Comparison of ENCODE assay signal across 8 mouse cellular contexts in the genomic region with DNA sequence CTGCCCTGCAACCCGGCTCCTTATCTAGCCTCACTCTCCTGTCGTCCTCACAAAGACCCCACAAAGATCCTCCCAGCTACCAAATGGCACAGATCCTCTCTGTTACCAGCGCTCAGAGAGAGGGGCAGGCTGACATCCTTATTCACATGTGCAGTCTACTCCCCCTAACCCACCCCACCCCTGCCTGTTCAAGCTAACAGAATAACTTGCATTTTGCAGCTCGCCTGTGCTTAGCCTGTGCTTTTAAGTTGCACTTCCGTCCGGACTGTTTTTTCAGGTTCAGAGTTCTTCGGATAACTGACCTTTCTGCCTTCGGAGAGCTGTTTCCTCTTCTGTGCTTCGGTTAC. TPM values are rescaled to one million over a fixed set of nuclear protein-coding genes. Genes with fewer than 3 reads are reported as not detected.
A peak's percentile ranks its signal among the peaks of the same experiment; 100 is the strongest.
DNase-seq lines count a peak whose midpoint lies in the region; ATAC-seq and TF ChIP-seq lines count a peak whose summit lies in the region.

No protein-coding gene starts in this region.

- peak overlapping the region; percentile 65 for H3K4me2 ChIP-seq in heart, postnatal 0 days (ENCODE audit: low read depth, low read length)
- H3K4me2 ChIP-seq in hindbrain, embryonic 14.5 days (replicated peaks) = peak overlapping the region; percentile 57
- peak overlapping the region; percentile 75 for H3K4me2 ChIP-seq in midbrain, embryonic 12.5 days (replicated peaks)

- TF ChIP-seq EP300 in heart, postnatal 0 days (IDR thresholded peaks at IDR 0.05; ENCODE audit: low read depth) = no peak

- H3K4me1 ChIP-seq in heart, postnatal 0 days (ENCODE audit: control insufficient read depth, insufficient read depth) = peaks cover 16% of the 10 kb centered on the region; the same call in 1 of the 2 replicates
- peaks cover 14% of the 10 kb centered on the region for H3K4me1 ChIP-seq in embryonic facial prominence, embryonic 10.5 days
- H3K4me1 ChIP-seq in hindbrain, embryonic 14.5 days (replicated peaks; ENCODE audit: control insufficient read depth, insufficient read depth, low read length) = no peaks in the 10 kb centered on the region; the same call in 1 of the 2 replicates
- H3K4me1 ChIP-seq in midbrain, embryonic 12.5 days = peaks cover 7% of the 10 kb centered on the region

- no peaks in the 10 kb centered on the region for H3K36me3 ChIP-seq in heart, postnatal 0 days (replicated peaks; ENCODE audit: control insufficient read depth, insufficient read depth, low read length)
- H3K36me3 ChIP-seq in embryonic facial prominence, embryonic 10.5 days (replicated peaks) = no peaks in the 10 kb centered on the region
- no peaks in the 10 kb centered on the region for H3K36me3 ChIP-seq in hindbrain, embryonic 14.5 days (replicated peaks; ENCODE audit: control insufficient read depth, insufficient read depth)
- H3K36me3 ChIP-seq in midbrain, embryonic 12.5 days = no peaks in the 10 kb centered on the region

- H3K27me3 ChIP-seq in heart, postnatal 0 days (ENCODE audit: control insufficient read depth, insufficient read depth, low read length) = no peaks in the 10 kb centered on the region
- peaks cover 13% of the 10 kb centered on the region; the same call in 1 of the 2 replicates for H3K27me3 ChIP-seq in embryonic facial prominence, embryonic 10.5 days (replicated peaks; ENCODE audit: low read depth, poor library complexity, severe bottlenecking)
- no peaks in the 10 kb centered on the region for H3K27me3 ChIP-seq in hindbrain, embryonic 14.5 days (ENCODE audit: control insufficient read depth, insufficient read depth, low read length)
- no peaks in the 10 kb centered on the region; the same call in 1 of the 2 replicates for H3K27me3 ChIP-seq in midbrain, embryonic 12.5 days

- no peaks in the 10 kb centered on the region for H3K9me3 ChIP-seq in heart, postnatal 0 days (replicated peaks; ENCODE audit: control insufficient read depth, low read length)
- no peaks in the 10 kb centered on the region for H3K9me3 ChIP-seq in embryonic facial prominence, embryonic 10.5 days
- H3K9me3 ChIP-seq in hindbrain, embryonic 14.5 days (ENCODE audit: control insufficient read depth, low read length) = no peaks in the 10 kb centered on the region
- H3K9me3 ChIP-seq in midbrain, embryonic 12.5 days = no peaks in the 10 kb centered on the region

- intact Hi-C loops in heart, postnatal 25 days (cut with DNase I) = no loop called here

- DNase-seq in heart, postnatal 0 days (ENCODE audit: low spot score) = no peak
- no peak for DNase-seq in heart, postnatal 25 days (ENCODE audit: low spot score)
- DNase-seq in embryonic facial prominence, embryonic 10.5 days (ENCODE audit: low spot score) = no peak
- no peak for DNase-seq in hindbrain, embryonic 14.5 days (ENCODE audit: low spot score)
- no peak for DNase-seq in thymus, postnatal 0 days (ENCODE audit: low spot score)
- DNase-seq in natural killer cell, adult 2 months (ENCODE audit: low spot score in 2 of 2) = no peak
- DNase-seq in retina, embryonic 14.5 days (ENCODE audit: low spot score) = no peak

- H3K27ac ChIP-seq in heart, postnatal 0 days (ENCODE audit: low read depth) = no peak overlapping the region
- H3K27ac ChIP-seq in embryonic facial prominence, embryonic 10.5 days (replicated peaks) = peak overlapping the region; percentile 66
- H3K27ac ChIP-seq in hindbrain, embryonic 14.5 days = no peak overlapping the region
- H3K27ac ChIP-seq in midbrain, embryonic 12.5 days (replicated peaks) = peak overlapping the region; percentile 56; the same call in 1 of the 2 replicates

- no peak for ATAC-seq in heart, postnatal 0 days (ENCODE audit: insufficient read depth, low read depth)
- no peak for ATAC-seq in hindbrain, embryonic 14.5 days (ENCODE audit: low FRiP score)
- no peak; the same call in 1 of the 2 replicates for ATAC-seq in midbrain, embryonic 12.5 days (ENCODE audit: low FRiP score, low read depth)

- 3% methylated on average over 9 of the region's 9 CpGs for WGBS in heart, postnatal 0 days
- WGBS in embryonic facial prominence, embryonic 10.5 days = 2% methylated on average over 9 of the region's 9 CpGs
- WGBS in hindbrain, embryonic 14.5 days = under 1% methylated on average over 9 of the region's 9 CpGs
- 0% methylated on average over 9 of the region's 9 CpGs for WGBS in midbrain, embryonic 12.5 days

- peak overlapping the region; percentile 45 for H3K4me3 ChIP-seq in heart, postnatal 0 days (ENCODE audit: low read depth, low read length)
- peak overlapping the region; percentile 61 for H3K4me3 ChIP-seq in embryonic facial prominence, embryonic 10.5 days
- peak overlapping the region; percentile 38 for H3K4me3 ChIP-seq in hindbrain, embryonic 14.5 days (replicated peaks; ENCODE audit: low read length)
- peak overlapping the region; percentile 45 for H3K4me3 ChIP-seq in midbrain, embryonic 12.5 days

- no peak overlapping the region for H3K9ac ChIP-seq in heart, postnatal 0 days (replicated peaks; ENCODE audit: low read depth, low read length)
- peak overlapping the region; percentile 6; the same call in 1 of the 2 replicates for H3K9ac ChIP-seq in hindbrain, embryonic 14.5 days
- H3K9ac ChIP-seq in midbrain, embryonic 12.5 days (replicated peaks) = peak overlapping the region; percentile 47; the same call in 1 of the 2 replicates

- TF ChIP-seq CTCF in heart, postnatal 0 days (IDR thresholded peaks at IDR 0.05; ENCODE audit: low read depth) = no peak

RNA-seq across cellular contexts. Expression of a gene that starts 0.5 kb away (rescaled TPM):
- total RNA-seq in heart, postnatal 0 days (2014; rRNA removed; ENCODE audit: low replicate concordance) = 1.7 TPM in 1 of 2 replicates, not detected in the other
- polyA plus RNA-seq in heart, postnatal 0 days (2015; fragmentation: Nextera tagmentation; extraction: Ambion mirVana) = 0.27 and 0.45 TPM in 2 replicates
- not detected for total RNA-seq in heart, postnatal 25 days (2021)
- polyA plus RNA-seq in embryonic facial prominence, embryonic 10.5 days (2016; fragmentation: Nextera tagmentation; extraction: Ambion mirVana) = 0.54 and 0.92 TPM in 2 replicates
- 0.78 and 1.0 TPM in 2 replicates for polyA plus RNA-seq in hindbrain, embryonic 14.5 days (2014; fragmentation: Nextera tagmentation; extraction: Ambion mirVana)
- 0.43 and 0.47 TPM in 2 replicates for polyA plus RNA-seq in midbrain, embryonic 12.5 days (2016; fragmentation: Nextera tagmentation; extraction: Ambion mirVana)
- 0.10 and 0.14 TPM in 2 replicates for polyA plus RNA-seq in thymus, postnatal 0 days (2015; fragmentation: Nextera tagmentation; extraction: Ambion mirVana)

RNA-seq across cellular contexts. Expression of a gene that starts 7.7 kb away (rescaled TPM):
- total RNA-seq in heart, postnatal 0 days (2014; rRNA removed; ENCODE audit: low replicate concordance) = 72.4 and 76.9 TPM in 2 replicates
- polyA plus RNA-seq in heart, postnatal 0 days (2015; fragmentation: Nextera tagmentation; extraction: Ambion mirVana) = 11.6 and 13.3 TPM in 2 replicates
- total RNA-seq in heart, postnatal 25 days (2021) = 10 to 100 TPM; 32.7 to 33.9 TPM
- 4.5 and 4.8 TPM in 2 replicates for polyA plus RNA-seq in embryonic facial prominence, embryonic 10.5 days (2016; fragmentation: Nextera tagmentation; extraction: Ambion mirVana)
- polyA plus RNA-seq in hindbrain, embryonic 14.5 days (2014; fragmentation: Nextera tagmentation; extraction: Ambion mirVana) = 2.3 and 2.6 TPM in 2 replicates
- 6.1 and 7.3 TPM in 2 replicates for polyA plus RNA-seq in midbrain, embryonic 12.5 days (2016; fragmentation: Nextera tagmentation; extraction: Ambion mirVana)
- polyA plus RNA-seq in thymus, postnatal 0 days (2015; fragmentation: Nextera tagmentation; extraction: Ambion mirVana) = 0.32 and 0.77 TPM in 2 replicates

Comparison
In these comparisons a context has a peak if more than half of its experiments do, and no peak if none do; other contexts are left out.
1. H3K27ac ChIP-seq: peak in embryonic facial prominence, embryonic 10.5 days (single experiment) and midbrain, embryonic 12.5 days (single experiment); none in heart, postnatal 0 days (single experiment) and hindbrain, embryonic 14.5 days (single experiment).
2. Peak in every context shown above with its lines, with median percentiles within 50 percentile points of each other: H3K4me2 ChIP-seq and H3K4me3 ChIP-seq.